Mouse (Mus musculus): Measurements from ENCODE around the gene Fam129b.
"Not testable (repeated sequence)": the region's sequence is repeated elsewhere in the genome, so short reads cannot be mapped to it uniquely, and the experiment has no call there.

Fam129b gene

DNA sequence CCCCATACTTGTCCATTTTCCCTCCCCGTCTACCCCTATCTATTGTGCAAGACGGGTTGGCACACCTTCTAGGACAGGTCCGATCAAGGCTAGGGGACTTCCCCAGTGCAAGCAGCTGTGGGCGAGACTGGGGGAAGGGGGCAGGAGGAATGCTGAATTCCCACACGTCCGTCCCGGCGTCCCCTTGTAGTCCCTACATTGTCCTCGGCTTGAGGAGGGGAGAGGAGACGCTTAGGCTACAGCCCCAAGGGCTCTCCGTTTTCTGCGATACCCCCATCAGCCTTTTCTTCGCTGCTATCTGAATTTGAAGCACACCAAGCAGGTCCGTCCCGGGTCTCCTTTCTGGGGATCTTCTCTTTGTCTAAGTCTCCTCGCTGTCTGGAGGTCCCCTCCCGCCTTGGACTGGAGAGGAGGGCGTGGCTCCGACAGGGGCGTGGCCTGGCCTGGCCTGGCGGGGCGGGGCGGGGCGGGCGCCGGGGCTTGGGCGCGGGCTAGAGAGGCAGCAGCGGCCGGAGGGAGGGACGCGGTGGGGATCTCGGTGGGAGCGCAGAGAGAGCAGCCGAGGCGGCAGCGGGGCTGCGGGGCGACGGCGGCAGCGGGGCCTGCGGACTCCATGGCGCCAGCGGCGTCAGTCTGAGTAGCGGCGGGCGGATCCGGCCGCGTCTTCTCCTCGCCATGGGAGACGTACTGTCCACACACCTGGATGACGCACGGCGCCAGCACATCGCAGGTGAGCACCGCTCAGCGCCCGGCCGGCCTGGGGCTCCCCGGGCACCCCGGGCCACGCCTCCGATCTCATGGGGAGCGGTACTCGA is at the start of gene Fam129b:
Fam129b (plus strand) TSS at position 440 of the 815 bp plus-strand sequence.
- DNase-seq = peak; percentile 94

DNA sequence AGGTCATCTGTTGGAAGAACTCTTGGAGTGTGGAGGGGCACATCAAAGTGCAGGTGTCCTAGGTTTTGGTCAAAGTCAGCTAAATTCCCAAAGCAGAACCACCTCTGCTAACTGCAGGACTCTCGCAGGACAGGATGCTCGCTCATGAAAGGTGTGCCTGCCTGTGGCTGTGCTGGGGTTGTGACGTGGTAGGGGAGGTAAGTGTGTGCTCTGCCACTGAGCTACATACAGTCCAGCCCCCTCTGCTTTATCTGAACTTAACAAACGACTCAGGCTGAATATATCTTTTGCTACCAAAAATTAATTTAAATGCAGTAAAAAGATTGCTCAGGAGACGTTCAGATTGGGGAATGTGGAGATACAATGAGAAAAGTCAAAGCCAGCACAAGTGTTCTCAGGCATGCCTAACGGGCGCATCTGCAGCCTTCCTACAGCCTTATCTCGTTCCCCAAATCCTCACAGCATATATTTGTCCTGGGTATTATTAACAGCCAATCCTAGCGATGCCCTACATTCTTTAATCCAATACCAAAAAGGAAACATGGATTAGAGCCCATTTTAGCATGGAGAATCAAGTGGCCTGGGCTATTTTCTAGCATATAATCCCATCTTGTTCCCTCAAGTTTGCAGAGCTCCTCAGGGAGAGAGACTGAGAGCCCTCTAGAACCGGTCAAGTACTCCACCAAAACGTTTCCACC is 46.8 kb upstream of the Fam129b start:
- DNase-seq = no peak

DNA sequence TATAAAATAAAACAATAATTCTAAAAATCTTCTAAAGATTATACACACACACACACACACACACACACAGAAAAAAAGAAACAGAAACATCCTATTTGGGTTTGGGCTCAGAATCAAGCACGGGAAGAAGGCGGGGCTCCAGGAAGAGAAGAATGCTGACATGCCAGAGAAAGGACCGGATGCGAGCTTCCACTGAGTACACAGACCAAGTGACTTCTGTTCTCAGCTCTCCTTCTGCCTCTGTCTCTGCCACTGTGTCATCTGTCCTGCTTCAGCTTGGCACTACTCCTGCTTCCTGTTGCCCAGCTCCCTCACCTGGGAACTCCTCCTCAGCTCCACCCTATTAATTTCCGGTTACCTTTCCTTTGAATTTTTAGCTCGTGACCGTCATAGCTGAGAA is 41.4 kb upstream of the Fam129b start:
- DNase-seq = peak; percentile 87

DNA sequence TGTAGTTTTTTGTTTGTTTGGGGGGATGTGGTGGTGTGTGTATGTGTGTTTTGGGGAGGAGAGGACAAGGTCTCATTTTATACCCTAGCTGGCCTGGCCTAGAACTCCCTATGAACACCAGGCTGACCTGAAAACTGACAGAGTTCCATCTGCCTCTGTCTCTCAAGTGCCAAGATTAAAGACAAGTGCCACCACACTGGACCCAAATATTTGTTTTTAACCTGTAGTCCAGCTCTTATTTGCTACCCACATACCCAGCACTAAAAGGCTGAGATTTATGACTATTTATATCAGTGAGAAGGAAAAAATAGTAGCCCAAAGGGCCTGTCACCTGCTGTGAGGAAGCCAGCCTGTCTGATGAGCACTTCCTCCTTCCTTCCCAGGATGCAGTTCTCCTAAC is 40.3 kb upstream of the Fam129b start:
- no peak for DNase-seq

DNA sequence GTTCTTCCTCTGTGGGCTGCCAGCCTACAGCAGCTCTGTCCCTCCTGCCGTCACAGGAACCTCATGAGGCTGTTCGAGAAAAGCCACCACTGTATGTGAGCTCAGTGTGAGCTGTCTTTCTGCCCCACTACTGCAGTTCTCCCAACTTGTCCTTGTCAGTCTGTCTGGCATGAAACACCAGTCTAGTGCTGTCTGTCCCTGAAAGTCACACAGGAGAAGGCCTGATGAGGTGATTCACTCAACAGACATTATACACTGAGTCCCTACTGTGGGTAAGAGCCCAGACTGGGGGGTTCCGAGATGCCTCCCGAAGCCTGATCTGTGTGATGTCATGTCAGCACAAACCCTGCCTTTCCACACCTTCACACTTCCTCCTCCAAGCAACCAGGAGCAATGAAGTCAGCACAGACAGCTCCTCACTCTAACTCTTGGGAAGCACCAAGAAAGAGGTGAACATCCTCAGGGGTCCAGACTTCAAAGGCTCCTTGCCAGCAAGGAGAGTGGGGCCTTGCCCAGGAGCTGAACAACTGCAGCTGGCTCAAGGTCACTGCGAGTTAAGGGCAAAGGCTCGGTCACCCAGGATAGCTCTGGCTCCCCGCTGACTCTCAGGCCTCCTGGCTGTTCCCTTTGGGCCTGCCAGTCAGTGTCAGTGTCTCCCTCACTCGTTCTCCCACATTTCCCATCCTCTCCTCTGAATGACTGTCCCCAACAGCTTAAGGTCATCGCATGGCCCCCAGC is 37.6 kb upstream of the Fam129b start:
- DNase-seq = no peak

DNA sequence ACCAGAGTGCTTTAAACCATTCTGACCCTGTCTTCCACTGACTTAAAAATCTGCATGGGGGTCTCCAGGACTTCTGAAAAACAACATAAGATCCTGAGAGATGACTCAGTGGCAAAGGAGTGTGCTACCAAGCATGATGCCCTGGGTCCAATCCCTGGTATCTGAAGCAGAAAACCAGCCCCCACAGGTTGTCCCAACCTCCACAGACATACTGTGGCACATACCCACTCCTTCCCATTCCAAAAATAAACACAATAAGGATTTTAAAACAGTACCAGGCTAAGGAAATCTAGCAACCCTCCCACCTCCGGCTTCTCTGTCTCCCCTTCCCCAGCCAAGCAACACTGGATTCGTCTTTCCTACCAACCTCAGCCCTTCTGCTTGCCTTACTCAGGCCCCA is 36.7 kb upstream of the Fam129b start:
- no peak for DNase-seq

DNA sequence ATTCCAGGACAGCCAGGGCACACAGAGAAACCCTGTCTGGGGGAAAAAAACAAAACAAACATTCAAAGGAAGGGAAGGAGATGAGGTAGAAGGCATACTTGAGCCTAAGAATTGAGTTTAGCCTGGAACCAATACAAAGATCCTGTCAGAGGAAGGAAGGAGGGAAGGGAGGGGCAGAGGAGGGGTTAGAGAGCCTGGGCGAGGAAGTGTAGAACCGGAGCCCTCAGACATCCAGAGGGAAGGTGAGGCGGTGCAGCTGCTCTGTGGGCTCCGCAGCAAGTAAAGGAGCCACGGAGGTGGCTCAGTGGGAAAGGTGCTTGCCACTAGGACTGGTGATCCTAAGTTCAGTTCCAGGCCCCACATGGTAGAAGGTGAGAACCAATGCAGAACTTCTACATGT is 34.8 kb upstream of the Fam129b start:
- DNase-seq = peak; percentile 47

DNA sequence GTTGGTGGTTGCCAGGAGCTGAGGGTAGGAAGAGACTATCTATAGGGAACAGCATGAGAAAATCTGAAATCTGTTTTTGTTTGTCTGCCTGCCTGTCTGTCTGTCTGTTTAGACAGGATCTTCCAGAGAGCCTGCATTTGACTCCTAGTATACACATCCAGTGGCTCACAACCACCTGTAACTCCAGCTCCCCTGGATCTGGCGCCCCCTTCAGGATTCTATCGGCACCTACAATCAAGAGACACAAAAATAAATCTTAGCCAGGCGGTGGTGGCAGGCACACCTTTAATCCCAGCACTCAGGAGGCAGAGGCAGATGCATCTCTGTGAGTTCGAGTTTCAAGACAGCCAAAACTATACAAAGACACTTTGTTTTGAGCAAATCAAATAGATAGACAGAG is 33.4 kb upstream of the Fam129b start:
- no peak for DNase-seq

DNA sequence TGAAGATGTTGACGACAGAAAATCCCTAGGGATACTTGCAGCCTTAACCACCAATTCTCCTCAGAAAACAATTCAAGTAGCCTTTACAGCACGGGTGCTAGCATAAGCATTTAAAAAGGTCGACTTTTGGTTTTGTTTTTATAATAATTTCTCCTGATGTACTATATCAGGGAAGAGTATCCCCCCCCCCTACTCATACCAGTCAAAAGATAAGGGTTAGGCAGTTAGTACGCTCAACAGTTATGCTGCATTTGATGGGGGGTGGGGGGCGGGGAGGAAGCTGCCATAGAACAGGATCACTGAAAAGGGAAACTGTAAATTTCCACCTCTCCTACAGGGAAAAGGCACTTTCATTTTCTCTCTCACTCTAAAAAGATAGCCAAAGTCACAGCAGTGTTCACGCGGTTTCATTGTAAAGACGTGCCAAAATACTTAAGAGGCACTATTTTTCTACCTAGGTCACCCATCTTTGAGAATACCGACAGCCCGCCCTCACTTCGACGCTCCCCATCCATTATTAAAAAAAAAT is 30.3 kb upstream of the Fam129b start:
- DNase-seq = no peak

DNA sequence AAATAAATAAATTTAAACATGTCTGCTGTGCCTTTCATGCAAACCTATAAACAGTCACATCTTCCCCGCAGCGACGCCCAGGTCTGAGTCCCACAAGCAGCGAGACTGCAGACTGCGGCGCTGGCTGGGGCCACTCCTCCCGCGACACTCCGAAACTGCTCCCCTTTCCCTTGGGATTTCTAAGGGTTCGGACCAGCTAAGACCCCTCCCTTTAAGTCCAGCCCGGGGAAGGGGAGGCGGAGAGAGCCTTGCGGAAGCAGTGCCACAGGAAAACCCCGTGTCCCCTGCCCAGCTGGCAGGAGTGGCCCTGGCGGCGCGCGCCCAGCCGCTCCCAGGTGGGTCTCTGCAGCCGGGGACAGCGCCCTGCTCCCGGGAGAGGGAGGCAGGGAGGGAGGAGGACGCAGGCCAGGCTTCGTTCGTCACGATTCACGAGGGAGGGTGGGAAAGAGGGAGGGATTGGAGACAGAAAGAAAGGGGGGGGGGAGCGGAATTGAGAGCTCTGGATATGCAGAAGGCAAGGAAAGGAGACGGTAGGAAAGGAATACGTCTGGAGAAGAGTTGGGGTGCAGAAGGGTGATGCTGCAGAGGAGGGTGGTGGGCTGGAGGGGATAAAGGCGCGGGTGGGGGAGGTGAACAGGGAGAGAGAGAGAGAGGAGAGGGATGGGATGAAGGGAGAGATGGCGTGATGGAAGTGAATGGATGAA is 29.7 kb upstream of the Fam129b start:
- peak; percentile 83 for DNase-seq

DNA sequence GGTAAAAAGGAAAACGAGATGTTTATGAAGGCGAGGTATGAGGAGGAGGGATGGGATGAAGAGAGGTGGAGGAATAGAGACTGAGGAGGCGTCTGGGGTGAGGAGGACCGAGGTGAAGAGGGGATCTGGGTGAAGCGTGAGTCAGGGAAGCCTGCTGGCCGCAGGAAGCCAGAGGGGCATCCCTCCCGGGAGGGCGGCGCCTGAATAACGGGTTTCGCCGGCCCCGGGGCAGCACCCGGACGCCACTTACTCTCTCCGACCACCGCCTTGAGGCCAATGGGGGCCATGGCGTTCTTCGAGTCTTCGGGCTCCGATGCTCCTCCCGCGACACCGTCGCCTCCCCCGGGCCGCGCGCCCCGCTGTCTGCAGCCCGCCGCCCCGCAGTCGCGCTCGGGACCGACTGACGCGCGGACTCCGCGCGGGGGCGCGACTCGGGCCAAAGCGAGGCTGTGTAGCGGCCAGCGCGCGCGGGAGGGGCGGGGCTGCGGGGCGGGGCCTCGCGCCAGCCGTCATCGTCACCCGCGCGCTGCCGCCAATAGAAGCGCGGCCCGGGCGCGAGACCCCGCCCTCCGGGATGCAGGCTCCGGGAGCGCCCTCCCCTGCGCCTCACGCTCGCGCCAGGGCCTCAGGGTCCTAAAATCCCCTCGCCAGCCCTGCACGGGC is 29.0 kb upstream of the Fam129b start, which contains the start of gene Stxbp1:
Stxbp1 (minus strand) TSS at position 441 of the 663 bp plus-strand sequence.
- DNase-seq = peak; percentile 94

DNA sequence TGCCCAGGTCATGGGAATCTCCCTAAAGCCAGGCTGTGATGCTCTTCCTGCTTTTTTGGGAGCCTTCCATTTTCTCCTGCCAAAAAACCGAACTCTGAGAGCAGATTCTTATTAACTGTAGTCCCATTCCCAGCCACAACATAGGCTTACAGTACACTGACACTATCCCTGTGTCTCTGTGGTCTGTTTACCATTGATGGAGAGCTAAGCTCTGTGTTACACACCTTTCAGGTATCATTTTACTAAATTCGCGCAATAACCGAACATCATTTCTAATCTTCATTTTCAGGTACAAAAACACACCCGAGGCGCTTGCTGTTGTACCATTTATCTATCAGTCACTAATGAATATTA is 28.5 kb upstream of the Fam129b start:
- DNase-seq = no peak

DNA sequence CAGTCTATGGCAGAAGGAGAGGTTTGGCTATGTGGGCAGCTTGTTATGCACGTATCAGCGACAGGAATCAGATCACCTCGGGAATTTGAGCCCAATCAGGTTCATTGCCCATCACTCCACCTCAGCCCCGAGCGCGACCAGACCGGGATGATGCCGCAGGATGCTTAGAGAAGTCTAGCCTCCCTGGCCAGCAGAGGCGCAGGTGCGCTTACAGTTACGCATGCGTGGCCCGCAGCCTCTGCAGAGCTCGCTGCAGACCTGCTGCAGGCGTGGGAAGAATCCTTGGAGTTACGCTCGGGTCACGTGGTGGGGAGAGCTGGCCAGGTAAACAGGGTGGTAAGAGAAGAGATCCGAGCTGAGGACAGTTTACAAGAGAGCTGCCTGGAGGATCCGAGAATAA is 23.8 kb upstream of the Fam129b start:
- DNase-seq = peak; percentile 60

DNA sequence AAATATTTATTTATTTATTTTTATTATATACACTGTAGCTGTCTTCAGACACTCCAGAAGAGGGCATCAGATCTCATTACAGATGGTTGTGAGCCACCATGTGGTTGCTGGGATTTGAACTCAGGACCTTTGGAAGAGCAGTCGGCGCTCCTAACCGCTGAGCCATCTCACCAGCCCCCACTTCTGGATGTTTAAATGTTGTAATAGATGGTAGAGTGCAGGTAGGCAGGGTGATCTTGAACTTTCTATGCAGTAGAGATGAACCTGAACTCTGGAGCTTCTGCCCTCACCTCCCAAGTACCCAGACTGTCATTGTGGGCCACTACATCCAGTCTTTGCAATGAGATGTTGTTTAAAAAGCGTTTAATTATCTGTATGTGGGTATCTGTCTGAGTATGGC is 22.2 kb upstream of the Fam129b start:
- not testable (repeated sequence) for DNase-seq

DNA sequence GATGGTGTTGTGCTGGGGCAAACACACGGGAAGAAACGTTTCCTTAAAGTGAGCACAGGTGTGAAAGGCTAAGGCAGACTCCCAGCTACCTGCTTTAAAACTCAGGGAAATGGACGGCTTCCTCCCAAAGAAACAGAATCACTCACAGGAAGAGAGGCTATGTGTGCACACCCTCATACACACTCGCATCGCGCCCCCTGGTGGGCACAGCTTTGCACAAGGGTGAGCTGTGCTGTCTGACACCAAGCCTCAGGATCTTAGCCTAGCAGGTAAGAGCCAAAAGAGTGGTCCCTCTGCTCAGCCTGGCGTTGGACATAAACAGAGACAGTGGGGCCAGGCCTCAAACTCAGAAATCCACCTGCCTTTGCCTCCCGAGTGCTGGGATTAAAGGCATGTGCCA is 21.7 kb upstream of the Fam129b start:
- DNase-seq = peak; percentile 93

DNA sequence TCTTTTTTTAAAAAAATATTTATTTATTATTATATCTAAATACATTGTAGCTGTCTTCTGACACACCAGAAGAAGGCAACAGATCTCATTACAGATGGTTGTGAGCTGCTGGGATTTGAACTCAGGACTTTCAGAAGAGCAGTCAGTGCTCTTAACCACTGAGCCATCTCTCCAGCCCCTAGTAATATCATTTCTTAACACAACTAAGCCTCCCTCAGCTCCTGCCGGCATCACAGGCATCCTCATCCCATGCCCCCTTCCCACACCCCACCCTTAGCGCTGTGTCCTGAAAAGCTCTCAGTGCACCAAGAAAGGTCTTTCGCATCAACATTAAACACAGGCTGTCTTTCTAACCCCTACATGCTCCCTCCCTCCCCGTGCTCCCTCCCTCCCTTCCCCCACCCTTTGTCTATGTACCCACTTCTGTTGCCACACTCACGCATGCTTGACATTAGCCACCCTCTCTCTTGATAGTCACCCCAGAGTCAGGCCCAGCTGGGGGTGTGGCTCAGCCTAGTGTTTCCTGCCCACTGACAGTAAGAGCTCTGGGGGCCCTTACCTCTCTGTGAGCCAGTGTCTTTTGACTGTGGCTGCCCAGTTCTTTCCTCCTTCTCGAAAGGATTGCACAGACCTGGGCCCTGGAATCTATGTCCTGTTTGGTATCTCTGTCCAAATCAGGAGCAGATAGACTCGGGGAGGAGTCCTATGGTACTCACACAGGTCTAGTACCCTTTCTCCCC is 20.7 kb upstream of the Fam129b start:
- DNase-seq = no peak

DNA sequence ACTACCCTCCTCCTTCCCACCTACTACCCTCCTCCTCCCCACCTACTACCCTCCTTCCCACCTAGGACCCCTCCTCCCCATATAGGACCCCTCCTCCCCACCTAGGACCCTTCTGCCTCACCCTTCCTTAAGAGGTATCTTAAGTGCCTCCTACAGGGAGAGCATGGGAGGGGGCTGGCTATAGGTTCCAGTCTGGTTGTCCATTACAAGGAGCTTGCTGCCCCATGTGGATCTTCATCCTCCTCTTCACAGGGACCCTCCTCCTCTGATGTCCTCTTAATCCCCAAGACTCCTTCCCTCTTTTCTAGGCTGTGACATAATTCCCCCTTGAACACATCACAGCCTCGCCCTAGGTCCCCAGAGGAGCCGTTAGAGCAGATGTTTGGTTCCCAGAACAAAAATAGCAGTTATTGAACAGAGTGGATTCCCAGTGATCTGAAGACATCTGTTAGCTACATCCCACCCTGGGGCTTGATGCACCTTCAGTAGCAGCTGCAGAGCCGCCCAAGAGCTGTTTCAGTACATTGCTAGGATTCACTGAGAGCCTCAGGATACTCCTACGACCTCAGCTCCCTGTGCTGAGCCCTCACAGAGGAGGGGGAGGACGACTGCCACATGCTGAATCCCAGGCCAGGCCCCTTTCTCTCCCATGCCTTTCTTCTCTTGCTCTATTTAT is 20.0 kb upstream of the Fam129b start:
- no peak for DNase-seq

DNA sequence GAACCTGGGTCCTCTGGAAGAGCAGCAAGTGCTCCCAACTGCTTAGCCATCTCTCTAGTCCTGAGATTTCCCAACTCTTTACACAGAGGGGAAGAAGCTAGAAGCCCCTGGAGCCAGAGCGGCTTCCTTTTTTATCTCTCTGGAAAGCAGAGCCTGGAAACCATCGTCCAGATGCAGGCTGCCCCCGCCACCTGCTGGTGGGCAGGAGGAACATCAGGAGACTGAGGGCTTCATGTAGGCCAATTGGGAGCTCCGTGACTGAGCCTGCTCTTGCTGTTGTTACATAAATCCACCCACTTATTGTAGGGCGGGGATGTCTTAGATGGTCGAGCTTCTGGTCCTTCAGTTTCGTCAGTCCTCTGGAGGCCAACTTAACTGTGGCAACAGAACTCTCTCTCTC is 18.3 kb upstream of the Fam129b start:
- peak; percentile 93 for DNase-seq

DNA sequence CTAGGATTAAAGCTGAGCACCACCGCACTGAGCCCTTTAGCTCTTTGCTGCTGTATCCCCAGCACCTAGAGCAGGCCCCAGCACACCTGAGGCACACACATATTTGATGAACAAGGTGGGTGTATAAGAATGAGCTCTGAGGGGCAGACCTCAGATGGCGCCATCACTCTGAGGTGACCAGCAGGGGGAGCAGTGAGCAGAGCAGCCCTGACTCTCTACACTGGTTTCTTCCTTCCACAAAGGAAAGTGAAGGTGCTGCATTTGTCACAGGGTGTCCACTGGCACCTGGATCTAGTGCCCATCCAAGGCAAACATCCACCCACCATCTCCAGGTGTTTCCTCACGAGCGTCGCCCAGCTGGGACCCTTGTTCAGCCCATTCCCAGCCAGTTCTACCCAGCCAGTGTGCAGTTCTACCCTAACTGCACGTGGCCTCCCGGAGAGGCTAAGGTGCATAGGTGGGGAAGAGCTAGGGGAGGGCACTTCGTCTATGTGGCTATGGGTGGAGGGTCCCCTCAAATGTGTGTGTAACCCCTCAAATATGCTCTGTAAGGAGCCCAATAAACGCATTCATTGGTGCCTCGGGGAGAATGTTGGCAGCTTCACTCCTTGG is 16.8 kb upstream of the Fam129b start:
- peak; percentile 78 for DNase-seq

DNA sequence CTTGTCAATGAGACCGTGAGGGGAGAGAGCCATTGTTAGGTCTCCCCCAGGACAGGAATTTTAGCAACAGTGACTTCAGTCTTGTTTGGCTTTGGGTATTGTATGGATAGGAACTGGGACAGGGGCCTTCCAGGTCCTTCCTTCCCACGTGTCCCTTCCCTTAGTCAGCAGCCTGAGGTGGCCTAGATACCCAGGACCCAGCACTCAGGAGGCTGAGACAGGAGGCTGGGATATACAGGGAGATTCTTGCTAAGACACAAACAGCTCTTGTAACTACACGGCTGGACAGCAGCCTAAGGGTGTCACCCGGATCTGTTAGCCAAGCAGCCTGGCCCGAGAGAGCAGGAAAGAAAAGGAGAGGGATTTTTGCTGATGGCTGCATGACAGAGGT is 16.3 kb upstream of the Fam129b start:
- DNase-seq = no peak

DNA sequence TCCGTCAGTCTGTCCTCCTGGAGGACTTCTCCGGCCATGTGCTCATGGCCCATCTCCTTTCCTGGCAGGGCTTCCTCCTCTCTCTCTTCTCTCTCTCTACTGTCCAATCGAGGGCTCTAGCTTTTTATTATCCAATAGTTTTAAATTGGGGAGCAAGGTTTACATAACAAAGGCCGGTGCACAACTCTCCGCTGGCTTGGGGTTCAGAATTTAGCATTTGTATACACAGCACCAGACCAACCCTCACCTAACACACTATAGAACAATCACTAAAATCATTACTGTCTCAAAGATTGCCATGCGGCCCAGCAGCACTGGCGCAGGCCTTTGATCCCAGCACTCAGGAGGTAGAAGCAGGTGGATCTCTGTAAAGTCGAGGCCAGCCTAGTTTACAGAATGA is 15.1 kb upstream of the Fam129b start:
- DNase-seq = no peak

Measured in lung, postnatal 10 days (tissue).